Mouse (Mus musculus) ES-E14 (cell line): Measurements from ENCODE around the gene Thoc6.

Experiments used
- HCFC1 ChIP-seq: IDR thresholded peaks from 2 replicates; pipeline ENCODE4 v1.6.1; 2012; ENCODE audit warnings: low read length, inconsistent platforms, borderline replicate concordance; ENCODE audit not compliant: insufficient read depth
- MAFK ChIP-seq: IDR thresholded peaks from 2 replicates; pipeline ENCODE4 v1.6.1; 2014; ENCODE audit warnings: mild to moderate bottlenecking, low read depth, low read length, inconsistent platforms; ENCODE audit not compliant: insufficient read depth
- ZC3H11A ChIP-seq: IDR thresholded peaks from 2 replicates; pipeline ENCODE4 v1.6.1; 2012; ENCODE audit warnings: low read depth, mild to moderate bottlenecking, inconsistent platforms, low read length, borderline replicate concordance
- ZNF384 ChIP-seq: IDR thresholded peaks from 2 replicates; pipeline ENCODE4 v1.6.1; 2012; ENCODE audit warnings: low read depth, low read length, inconsistent platforms

- no peak for TF ChIP-seq ZC3H11A
- TF ChIP-seq ZNF384 = no peak
- no peak for TF ChIP-seq MAFK
- peak; percentile 98 for TF ChIP-seq HCFC1
These were observed at the start of gene Thoc6, which contains the start of gene Hcfc1r1 for GRCm38 (mm10) chr17:23673424-23674073.
